Mouse (Mus musculus) brain, embryonic 18.5 days (tissue): ENCODE results near the gene Uimc1.

ENCODE experiments used
- DNase-seq: peaks from one replicate; pipeline ENCODE4 v3.0.0-alpha.2; 2012; ENCODE audit warnings: low read depth, low spot score

The Uimc1 gene

DNA sequence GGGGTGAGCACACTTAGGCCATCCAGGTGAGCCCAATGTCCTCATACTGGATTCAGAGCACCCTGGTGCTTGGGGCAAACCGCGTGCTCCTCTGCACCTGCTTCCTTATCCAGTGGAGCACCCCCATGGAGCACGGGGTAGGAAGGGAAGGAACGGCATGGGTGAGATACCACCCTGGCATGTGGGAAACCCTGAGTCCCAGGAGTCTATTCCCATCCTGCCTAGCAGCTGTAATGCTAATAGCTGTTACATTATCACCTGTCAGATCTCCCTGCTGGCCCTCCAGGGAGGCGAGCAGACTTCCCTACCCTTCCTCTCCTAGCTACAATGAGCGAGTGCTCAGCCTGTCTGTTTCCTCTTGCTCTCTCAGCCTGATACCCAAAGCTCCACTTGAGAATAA, 104.9 kb downstream of the Uimc1 start:
- no peak for DNase-seq

- no peak for DNase-seq
Measured at GRCm38 (mm10) chr13:54994576-54994975, 105.5 kb downstream of the Uimc1 start.

DNA sequence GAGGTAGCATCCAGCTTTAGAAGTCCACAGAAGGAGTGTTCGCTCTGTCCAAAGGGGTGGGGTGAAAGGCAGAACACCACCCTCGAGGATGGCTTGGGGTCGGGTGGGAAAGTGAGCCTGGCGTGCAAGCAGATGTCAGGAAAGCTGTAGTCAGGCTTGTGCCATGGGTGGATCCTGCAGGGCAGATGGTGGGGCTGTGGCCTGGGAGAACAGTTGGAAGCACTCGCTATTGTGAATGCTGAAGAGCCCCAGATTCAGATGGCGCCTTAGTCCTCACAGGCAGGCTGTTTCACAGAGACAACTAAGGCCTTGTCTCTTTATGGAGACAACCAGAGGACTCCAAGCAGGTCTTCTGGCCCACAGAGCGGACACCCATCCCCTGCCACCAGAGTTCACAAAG, 107.9 kb downstream of the Uimc1 start:
- DNase-seq: no peak

GRCm38 (mm10) chr13:54988181-54988760, 111.8 kb downstream of the Uimc1 start:
- DNase-seq: no peak

DNA sequence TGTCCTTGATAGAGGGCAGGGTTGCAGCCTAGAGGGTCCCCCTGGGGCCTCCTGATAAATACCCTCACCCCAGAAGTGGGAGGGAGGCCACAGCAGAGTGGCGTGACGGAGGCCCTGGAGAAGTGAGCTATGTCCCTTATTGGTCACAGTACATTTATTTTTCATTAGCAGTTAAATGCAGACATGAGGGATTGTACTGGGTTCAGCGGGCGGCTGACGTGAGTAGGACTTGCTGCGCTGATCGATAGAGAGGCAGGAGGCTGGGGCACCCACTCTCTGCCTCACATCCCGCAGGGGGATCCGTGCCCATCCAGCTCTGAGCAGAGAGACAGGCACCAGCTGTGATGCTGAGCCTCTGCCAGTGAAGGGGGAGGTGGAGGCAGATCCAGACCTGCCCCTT, 112.7 kb downstream of the Uimc1 start:
- no peak for DNase-seq

GRCm38 (mm10) chr13:54983614-54984013, 116.5 kb downstream of the Uimc1 start:
- no peak for DNase-seq

DNA sequence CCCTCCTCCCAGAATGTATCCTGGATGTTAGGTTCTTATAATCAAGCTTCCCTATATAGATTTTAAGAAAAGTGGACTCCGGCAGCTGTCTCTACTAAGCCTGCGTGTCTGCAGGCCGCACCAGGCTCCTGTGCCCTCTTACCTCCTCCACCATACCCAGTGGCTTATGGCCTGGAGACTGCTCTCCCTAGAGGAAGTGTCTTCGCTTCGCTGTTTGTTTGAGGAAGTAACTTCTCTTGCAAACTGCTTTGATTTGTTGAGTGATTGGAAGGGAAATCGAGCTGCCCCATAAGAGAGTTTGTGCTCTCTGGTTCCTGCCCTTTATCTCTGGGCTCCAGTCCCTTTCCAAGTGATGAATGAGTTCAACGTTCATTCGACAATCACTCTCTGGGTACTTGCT, 117.1 kb downstream of the Uimc1 start:
- no peak for DNase-seq

DNA sequence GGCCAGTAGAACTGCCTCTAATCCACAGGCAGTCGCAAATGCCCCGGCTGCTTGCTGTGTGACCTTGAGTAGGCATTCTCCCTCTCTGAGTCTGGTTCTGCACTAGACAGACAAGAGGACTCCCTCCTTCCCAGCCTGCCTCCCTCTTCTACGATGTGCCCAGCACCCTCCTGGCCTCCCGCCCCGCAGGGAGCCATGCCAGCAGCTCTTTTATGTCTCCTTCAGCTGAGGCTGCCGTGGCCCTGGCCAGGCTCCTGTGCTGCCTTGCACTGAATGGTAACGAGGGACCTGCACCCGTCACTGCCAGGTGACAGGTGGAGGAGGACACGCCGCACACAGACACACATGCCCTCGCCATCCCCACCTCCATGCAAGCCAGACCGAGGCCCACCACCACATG, 119.1 kb downstream of the Uimc1 start:
- DNase-seq: no peak

GRCm38 (mm10) chr13:54978804-54979203, 121.3 kb downstream of the Uimc1 start:
- no peak for DNase-seq
